18 mouse cellular contexts compared by ENCODE assay signal in the genomic region with DNA sequence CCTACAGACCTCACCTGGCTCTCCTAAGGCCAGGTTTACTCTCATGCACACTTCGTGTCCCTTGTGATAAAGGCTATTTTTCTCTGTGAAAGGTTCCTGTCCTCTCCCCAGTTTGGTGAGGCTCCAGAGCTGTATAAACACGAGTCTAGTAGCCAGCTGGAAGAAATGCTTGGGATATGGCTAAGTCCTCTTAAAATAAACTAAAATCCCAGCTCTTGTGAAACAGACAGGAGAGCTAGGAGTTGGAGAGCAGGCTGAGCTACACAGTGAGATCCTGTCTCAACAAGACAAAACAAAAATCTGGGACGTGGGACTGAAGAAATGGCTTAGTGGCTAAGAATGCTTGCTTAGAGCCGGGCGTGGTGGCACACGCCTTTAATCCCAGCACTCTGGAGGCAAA. TPM values are rescaled to one million over a fixed set of nuclear protein-coding genes. Genes with fewer than 3 reads are reported as not detected.
DNase-seq lines count a peak whose midpoint lies in the region; ATAC-seq and TF ChIP-seq lines count a peak whose summit lies in the region.
"Had no signal": no experiment of that assay in that cellular context is flagged by ENCODE, and none has a peak within 500 bp of the region (broad histone marks: within the 10 kb centered on the region; RNA-seq: fewer than 3 reads in every experiment).

No protein-coding gene starts in this region.

- no peak for ATAC-seq in forebrain, embryonic 15.5 days (replicated peaks)

- WGBS in thymus, adult 2 months = 86% methylated on average over 6 of the region's 6 CpGs
- 80% methylated on average over 6 of the region's 6 CpGs for WGBS in forebrain, embryonic 15.5 days

- no peak for TF ChIP-seq CTCF in left cerebral cortex, adult 2 months (IDR thresholded peaks at IDR 0.05)
- no peak for TF ChIP-seq CTCF in thymus, adult 2 months (IDR thresholded peaks at IDR 0.05; ENCODE audit: borderline replicate concordance, control insufficient read depth, extremely low read depth, insufficient read depth, low read length, poor library complexity)

- DNase-seq in left cerebral cortex, adult 2 months (ENCODE audit: extremely low spot score in 1 of 2, low spot score in 2 of 2) = no peak
- no peak for DNase-seq in left cerebral cortex, postnatal 4 days
- DNase-seq in adipocyte (ENCODE audit: low spot score) = peak; percentile 91
- DNase-seq in fibroblast of lung, adult 2 months (ENCODE audit: low read depth) = peak; percentile 21
- peak; percentile 45 for DNase-seq in lung, postnatal 14 days
- no peak for DNase-seq in thymus, postnatal 36 days
- no peak for DNase-seq in thymus, adult 2 months
- DNase-seq: adrenal gland, postnatal 10 days; cerebellum, adult 18-20 months; cerebellum, postnatal 36 days; gastrocnemius, postnatal 25 days; heart, postnatal 14 days; kidney, adult 2 months; kidney, postnatal 4 days had no signal

- H3K9ac ChIP-seq in forebrain, embryonic 15.5 days (replicated peaks) = no peak overlapping the region
- H3K9ac ChIP-seq: embryonic facial prominence, embryonic 13.5 days; hindbrain, embryonic 15.5 days had no signal

- peak overlapping the region; percentile 99; the same call in 1 of the 2 replicates for H3K27ac ChIP-seq in left cerebral cortex, adult 2 months
- no peak overlapping the region for H3K27ac ChIP-seq in thymus, adult 2 months (ENCODE audit: control insufficient read depth, insufficient read depth, low read length)
- H3K27ac ChIP-seq in forebrain, embryonic 15.5 days (replicated peaks) = no peak overlapping the region
- H3K27ac ChIP-seq: heart, embryonic 10.5 days; hindbrain, embryonic 15.5 days had no signal

- no peak overlapping the region for H3K4me3 ChIP-seq in left cerebral cortex, adult 2 months
- H3K4me3 ChIP-seq in thymus, adult 2 months (ENCODE audit: control insufficient read depth, insufficient read depth, low read length) = no peak overlapping the region
- H3K4me3 ChIP-seq in forebrain, embryonic 15.5 days = no peak overlapping the region

- no peak overlapping the region for H3K4me2 ChIP-seq in forebrain, embryonic 15.5 days (replicated peaks)

- no peak for TF ChIP-seq POLR2A in thymus, adult 2 months (IDR thresholded peaks at IDR 0.05; ENCODE audit: control insufficient read depth, extremely low read depth, insufficient read depth, low read length, poor library complexity)

- H3K27me3 ChIP-seq in thymus, adult 2 months (ENCODE audit: control insufficient read depth, insufficient read depth, low read length) = peaks cover 9% of the 10 kb centered on the region; the same call in 1 of the 2 replicates
- no peaks in the 10 kb centered on the region for H3K27me3 ChIP-seq in forebrain, embryonic 15.5 days
- H3K27me3 ChIP-seq: embryonic facial prominence, embryonic 13.5 days; hindbrain, embryonic 15.5 days had no signal

- no peaks in the 10 kb centered on the region for H3K36me3 ChIP-seq in thymus, adult 2 months (ENCODE audit: control insufficient read depth, insufficient read depth, low read length)
- H3K36me3 ChIP-seq in forebrain, embryonic 15.5 days = peaks cover 25% of the 10 kb centered on the region

- intact Hi-C loops in left cerebral cortex, adult 2 months (cut with DNase I) = no loop called here
- intact Hi-C loops in left cerebral cortex, postnatal 4 days (cut with DNase I) = no loop called here

- H3K9me3 ChIP-seq in forebrain, embryonic 15.5 days = no peaks in the 10 kb centered on the region
- H3K9me3 ChIP-seq: embryonic facial prominence, embryonic 13.5 days; heart, embryonic 10.5 days; hindbrain, embryonic 15.5 days had no signal

- peaks cover 16% of the 10 kb centered on the region for H3K4me1 ChIP-seq in thymus, adult 2 months (replicated peaks; ENCODE audit: control insufficient read depth, insufficient read depth, low read length)
- peaks cover 37% of the 10 kb centered on the region for H3K4me1 ChIP-seq in forebrain, embryonic 15.5 days

RNA-seq across cellular contexts. Expression of a gene that starts 3.9 kb away (rescaled TPM):
- total RNA-seq in left cerebral cortex, adult 2 months (2021) = 10 to 100 TPM; 10.5 to 11.5 TPM
- total RNA-seq in left cerebral cortex, postnatal 4 days (2021) = 10 to 100 TPM; 15.8 to 16.4 TPM
- polyA plus RNA-seq in thymus, adult 2 months (2012; rRNA removed) = 0.71 and 1.5 TPM in 2 replicates
- polyA plus RNA-seq in forebrain, embryonic 15.5 days (2015; fragmentation: Nextera tagmentation; extraction: Ambion mirVana) = 4.9 and 5.2 TPM in 2 replicates

RNA-seq across cellular contexts. Expression of a gene that starts 7.5 kb away (rescaled TPM):
- total RNA-seq in left cerebral cortex, adult 2 months (2021) = 10 to 100 TPM; 10.8 to 11.0 TPM
- total RNA-seq in left cerebral cortex, postnatal 4 days (2021) = 10 to 100 TPM; 12.6 to 13.7 TPM
- 17.6 and 20.0 TPM in 2 replicates for polyA plus RNA-seq in thymus, adult 2 months (2012; rRNA removed)
- 13.0 and 13.5 TPM in 2 replicates for polyA plus RNA-seq in forebrain, embryonic 15.5 days (2015; fragmentation: Nextera tagmentation; extraction: Ambion mirVana)

RNA-seq across cellular contexts. Expression of a gene that starts 7.8 kb away (rescaled TPM):
- 10 to 100 TPM; 63.3 to 69.7 TPM for total RNA-seq in left cerebral cortex, adult 2 months (2021)
- 10 to 100 TPM; 82.8 to 91.5 TPM for total RNA-seq in left cerebral cortex, postnatal 4 days (2021)
- 14.5 and 16.8 TPM in 2 replicates for polyA plus RNA-seq in thymus, adult 2 months (2012; rRNA removed)
- 18.8 and 19.5 TPM in 2 replicates for polyA plus RNA-seq in forebrain, embryonic 15.5 days (2015; fragmentation: Nextera tagmentation; extraction: Ambion mirVana)

RNA-seq across cellular contexts. Expression of a gene that starts 38.1 kb away (rescaled TPM):
- 1 to 10 TPM; 7.9 to 8.8 TPM for total RNA-seq in left cerebral cortex, adult 2 months (2021)
- total RNA-seq in left cerebral cortex, postnatal 4 days (2021) = 1 to 10 TPM; 9.1 to 9.8 TPM
- polyA plus RNA-seq in thymus, adult 2 months (2012; rRNA removed) = 64.5 and 86.9 TPM in 2 replicates
- 30.1 and 32.7 TPM in 2 replicates for polyA plus RNA-seq in forebrain, embryonic 15.5 days (2015; fragmentation: Nextera tagmentation; extraction: Ambion mirVana)

RNA-seq across cellular contexts. Expression of a gene that starts 43.7 kb away (rescaled TPM):
- total RNA-seq in left cerebral cortex, adult 2 months (2021) = 1,000 to 10,000 TPM; 1,211 to 1,240 TPM
- 100 to 1,000 TPM; 770 to 834 TPM for total RNA-seq in left cerebral cortex, postnatal 4 days (2021)
- polyA plus RNA-seq in thymus, adult 2 months (2012; rRNA removed) = 977 and 1,122 TPM in 2 replicates
- 872 and 917 TPM in 2 replicates for polyA plus RNA-seq in forebrain, embryonic 15.5 days (2015; fragmentation: Nextera tagmentation; extraction: Ambion mirVana)

Comparison
In these comparisons a context has a peak if more than half of its experiments do, and no peak if none do; other contexts are left out.
1. DNase-seq: peak in adipocyte (single experiment), fibroblast of lung, adult 2 months (single experiment) and lung, postnatal 14 days (single experiment); none in left cerebral cortex, adult 2 months (0 of 2), left cerebral cortex, postnatal 4 days (single experiment), thymus, postnatal 36 days (0 of 2) and thymus, adult 2 months (single experiment).